Mouse (Mus musculus): ENCODE measurements around the gene Enox2.

The Enox2 gene

DNA sequence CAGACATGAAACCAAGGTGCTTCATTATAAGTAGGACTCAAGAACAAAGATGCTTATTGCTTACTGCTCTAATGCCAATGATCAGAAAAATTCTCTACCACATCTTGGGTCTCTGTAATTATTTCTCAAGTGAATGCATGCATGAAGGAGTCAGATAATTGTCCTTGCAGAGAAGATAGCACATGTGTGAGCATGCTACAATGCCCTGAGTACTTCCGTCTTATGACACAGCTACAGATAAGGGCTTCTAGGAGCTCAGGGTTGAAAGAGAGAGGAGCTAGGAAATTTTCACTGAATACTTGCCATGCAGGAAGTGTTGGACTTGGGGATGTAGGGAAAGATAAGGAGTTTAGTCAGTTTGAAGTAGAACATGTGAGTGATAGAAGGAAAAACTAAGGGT lies 285.2 kb downstream of the Enox2 start:
- no peak for DNase-seq (ENCODE audit: low spot score)

DNA sequence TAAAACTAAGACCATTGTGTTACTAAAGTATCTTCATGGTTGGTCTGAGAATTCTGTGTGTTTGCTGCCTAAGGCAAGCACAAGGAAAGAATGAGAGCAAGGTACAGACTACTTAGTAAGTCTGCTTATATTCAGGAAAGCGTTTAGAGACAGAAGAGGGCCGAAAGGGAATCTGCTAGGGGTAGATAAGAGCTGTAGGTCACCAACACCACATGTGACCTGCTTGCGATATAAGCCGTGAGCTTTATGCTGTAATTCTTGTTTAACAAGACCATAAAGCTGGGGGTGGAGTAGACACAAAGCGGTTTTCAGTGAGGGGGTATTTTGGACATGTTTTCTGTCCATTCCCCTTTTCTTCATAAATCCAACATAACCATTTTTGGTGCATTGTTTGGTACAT lies 302.4 kb downstream of the Enox2 start:
- DNase-seq (ENCODE audit: low spot score): no peak

DNA sequence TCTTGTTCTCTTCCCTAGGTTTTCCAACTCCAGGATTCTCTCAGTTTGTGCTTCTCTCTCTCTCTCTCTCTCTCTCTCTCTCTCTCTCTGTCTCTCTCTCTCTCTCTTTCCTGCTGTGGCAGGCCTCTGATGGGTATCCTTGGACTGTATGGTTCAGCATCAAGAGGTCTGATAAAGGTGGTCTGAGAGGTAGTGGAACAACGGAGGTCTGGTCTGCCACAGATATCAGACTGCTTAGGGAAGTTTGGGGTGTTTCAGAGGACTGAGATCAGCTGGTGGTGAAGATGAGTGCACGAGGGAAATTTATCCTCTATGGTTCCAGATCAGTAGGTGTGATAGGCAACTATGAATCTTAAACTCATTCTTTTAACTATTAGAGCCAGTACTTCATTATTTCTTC lies 303.6 kb downstream of the Enox2 start:
- DNase-seq (ENCODE audit: low spot score): no peak
